Mouse (Mus musculus): ENCODE measurements around the gene Pitpnc1.

DNA sequence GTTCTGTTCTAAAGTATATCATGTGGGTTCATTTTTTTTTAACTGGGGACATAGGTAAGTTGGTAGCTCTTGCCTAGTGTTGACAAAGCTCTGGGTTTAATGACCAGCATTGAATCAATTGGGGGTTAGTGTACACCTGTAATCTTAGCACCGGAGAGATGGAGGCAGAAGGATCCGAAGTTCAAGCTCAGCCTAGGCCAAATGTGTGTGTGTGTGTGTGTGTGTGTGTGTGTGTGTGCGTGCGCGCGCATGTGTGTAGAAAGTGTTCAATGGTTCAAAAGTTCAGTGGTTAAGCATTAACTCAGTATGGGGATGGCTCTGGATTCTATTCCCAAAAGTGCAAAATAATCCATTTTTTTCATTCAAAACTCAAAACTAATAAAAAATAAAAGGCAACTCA lies 93.2 kb downstream of the Pitpnc1 start:
- TF ChIP-seq CTCF (IDR thresholded peaks at IDR 0.05; ENCODE audit: low read depth) = no peak
- no peak for TF ChIP-seq EP300 (optimal IDR thresholded peaks at IDR 0.05)

Measured in stomach, postnatal 0 days (tissue).